Mouse (Mus musculus): ENCODE measurements around the gene Rerg.

GRCm38 (mm10) chr6:137017216-137017973 lies 152.9 kb downstream of the Rerg start:
- TF ChIP-seq FLI1 (IDR thresholded peaks at IDR 0.05; ENCODE audit: low read length) (no peak), GATA1 (IDR thresholded peaks at IDR 0.05; ENCODE audit: borderline replicate concordance, low read length) (no peak)

Data from megakaryocyte, embryonic 14.5 days (primary cell).